Mouse (Mus musculus) erythroblast, adult 5-6 weeks (primary cell): ENCODE data around the gene Actr1b. TPM values are rescaled to one million over a fixed set of nuclear protein-coding genes. Genes with fewer than 3 reads are reported as not detected.

Source experiments
- ATAC-seq: replicated peaks from 2 replicates; pipeline ENCODE4 v1.8.0; 2016; ENCODE audit warnings: moderate number of reproducible peaks, mild to moderate bottlenecking, moderate TSS enrichment, inconsistent platforms; ENCODE audit not compliant: poor library complexity, low FRiP score, severe bottlenecking
- total RNA-seq, 2 experiments: library from RNA; stranded (forward) in 1 of 2; stranded (reverse) in 1 of 2; fragments of 150-400 nt in 1 of 2; fragments of 200-764, 138-1000 nt in 1 of 2; gene quantifications; 2 replicates each; pipeline versions ENCODE4 v1.2.3 to v1.2.4; 2015 to 2017; ENCODE audit warnings: low replicate concordance in 2 of 2

The Actr1b gene
- total RNA-seq, 2 experiments from 2014 or later, result 4.2 to 6.2 TPM

- ATAC-seq, result no peak
These were observed 55.4 kb downstream of the Actr1b start for GRCm38 (mm10) chr1:36658621-36659399.

GRCm38 (mm10) chr1:36657658-36658415, 56.4 kb downstream of the Actr1b start:
- ATAC-seq, result no peak

GRCm38 (mm10) chr1:36656233-36656632, 58.0 kb downstream of the Actr1b start:
- ATAC-seq, result no peak

GRCm38 (mm10) chr1:36655039-36655438, 59.2 kb downstream of the Actr1b start:
- no peak for ATAC-seq

Other genes with a start within 250 kb of the Actr1b start
- 1.5 and 2.3 TPM in 2 replicates for gene Cnnm4, start 242.8 kb downstream of the Actr1b start, total RNA-seq (2015; ENCODE audit: low replicate concordance)
- 1.5 and 3.2 TPM in 2 replicates for gene Cnnm4, start 242.8 kb downstream of the Actr1b start, total RNA-seq (2017; ENCODE audit: low replicate concordance)
- gene Cnnm3, start 202.6 kb downstream of the Actr1b start, total RNA-seq (2015; ENCODE audit: low replicate concordance), result 7.9 and 8.8 TPM in 2 replicates
- 5.7 and 7.4 TPM in 2 replicates for gene Cnnm3, start 202.6 kb downstream of the Actr1b start, total RNA-seq (2017; ENCODE audit: low replicate concordance)
- gene Ankrd23, start 177.5 kb downstream of the Actr1b start, total RNA-seq (2015; ENCODE audit: low replicate concordance), result 3.3 TPM in 1 of 2 replicates, not detected in the other
- 1.0 and 1.4 TPM in 2 replicates for gene Ankrd23, start 177.5 kb downstream of the Actr1b start, total RNA-seq (2017; ENCODE audit: low replicate concordance)
- not detected in 2 replicates for gene Gm42417, start 175.0 kb downstream of the Actr1b start, total RNA-seq (2015; ENCODE audit: low replicate concordance)
- not detected in 2 replicates for gene Gm42417, start 175.0 kb downstream of the Actr1b start, total RNA-seq (2017; ENCODE audit: low replicate concordance)
- gene Ankrd39, start 167.0 kb downstream of the Actr1b start, total RNA-seq (2015; ENCODE audit: low replicate concordance), result 0.42 TPM in 1 of 2 replicates, not detected in the other
- 0.56 and 1.2 TPM in 2 replicates for gene Ankrd39, start 167.0 kb downstream of the Actr1b start, total RNA-seq (2017; ENCODE audit: low replicate concordance)
- not detected in 2 replicates for gene Sema4c, start 156.1 kb downstream of the Actr1b start, total RNA-seq (2015; ENCODE audit: low replicate concordance)
- gene Sema4c, start 156.1 kb downstream of the Actr1b start, total RNA-seq (2017; ENCODE audit: low replicate concordance), result 0.56 and 0.60 TPM in 2 replicates
- not detected in 2 replicates for gene Fam178b, start 31.2 kb downstream of the Actr1b start, total RNA-seq (2015; ENCODE audit: low replicate concordance)
- not detected in 2 replicates for gene Fam178b, start 31.2 kb downstream of the Actr1b start, total RNA-seq (2017; ENCODE audit: low replicate concordance)
- gene Cox5b, start 23.0 kb downstream of the Actr1b start, total RNA-seq (2015; ENCODE audit: low replicate concordance), result 131 and 231 TPM in 2 replicates
- 82.2 and 158 TPM in 2 replicates for gene Cox5b, start 23.0 kb downstream of the Actr1b start, total RNA-seq (2017; ENCODE audit: low replicate concordance)
- gene 4933424G06Rik, start 4.3 kb downstream of the Actr1b start, total RNA-seq (2015; ENCODE audit: low replicate concordance), result not detected in 2 replicates
- not detected in 2 replicates for gene 4933424G06Rik, start 4.3 kb downstream of the Actr1b start, total RNA-seq (2017; ENCODE audit: low replicate concordance)
- gene Zap70, start 47.4 kb upstream of the Actr1b start, total RNA-seq (2015; ENCODE audit: low replicate concordance), result not detected in 2 replicates
- 0.17 and 0.70 TPM in 2 replicates for gene Zap70, start 47.4 kb upstream of the Actr1b start, total RNA-seq (2017; ENCODE audit: low replicate concordance)
- gene Tmem131, start 229.2 kb upstream of the Actr1b start, total RNA-seq (2015; ENCODE audit: low replicate concordance), result 214 and 220 TPM in 2 replicates
- 159 and 168 TPM in 2 replicates for gene Tmem131, start 229.2 kb upstream of the Actr1b start, total RNA-seq (2017; ENCODE audit: low replicate concordance)